Mouse (Mus musculus) spleen, postnatal 36 days (tissue): ENCODE measurements around the gene Arhgap23.

Source experiments
- DNase-seq, 2 experiments: peaks; one replicate each; pipeline ENCODE4 v3.0.0; 2022; ENCODE audit warnings: low spot score in 2 of 2, mixed read lengths in 1 of 2

Arhgap23 gene

GRCm38 (mm10) chr11:97548757-97549156 is 133.4 kb downstream of the Arhgap23 start:
- no peak for DNase-seq
